Mouse (Mus musculus): ENCODE results near the gene Myl6b.
"Not testable (repeated sequence)": the region's sequence is repeated elsewhere in the genome, so short reads cannot be mapped to it uniquely, and the experiment has no call there.

Myl6b gene

GRCm38 (mm10) chr10:128518833-128519232 lies 20.3 kb upstream of the Myl6b start:
- peak; percentile 37 for DNase-seq (ENCODE audit: inconsistent ontology term)

- peak; percentile 51 for DNase-seq (ENCODE audit: inconsistent ontology term)
Observed at GRCm38 (mm10) chr10:128516677-128517076, 18.2 kb upstream of the Myl6b start.

GRCm38 (mm10) chr10:128516029-128516428 lies 17.5 kb upstream of the Myl6b start:
- DNase-seq (ENCODE audit: inconsistent ontology term), result no peak

- no peak for DNase-seq (ENCODE audit: inconsistent ontology term)
Observed at GRCm38 (mm10) chr10:128515044-128515443, 16.6 kb upstream of the Myl6b start.

- DNase-seq (ENCODE audit: inconsistent ontology term), result no peak
Observed at GRCm38 (mm10) chr10:128511761-128512160, 13.3 kb upstream of the Myl6b start.

DNA sequence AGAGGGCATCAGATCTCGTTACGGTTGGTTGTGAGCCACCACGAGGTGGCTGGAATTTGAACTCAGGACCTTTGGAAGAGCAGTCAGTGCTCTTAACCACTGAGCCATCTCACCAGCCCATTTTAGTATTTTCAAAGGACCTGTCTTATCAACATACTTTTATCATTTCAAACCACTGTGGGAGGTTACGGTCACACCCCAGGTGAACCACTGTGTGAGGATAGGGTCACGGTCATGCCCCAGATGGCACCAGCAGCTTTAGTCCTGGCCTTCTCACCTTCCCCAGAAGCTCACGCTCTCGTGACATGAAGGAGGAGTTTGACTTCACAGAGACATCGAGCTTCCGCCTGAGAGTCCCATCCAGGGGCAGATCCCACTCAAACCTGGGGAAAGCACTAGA lies 12.7 kb upstream of the Myl6b start:
- DNase-seq (ENCODE audit: inconsistent ontology term), result no peak

GRCm38 (mm10) chr10:128510301-128510700 lies 11.8 kb upstream of the Myl6b start:
- no peak for DNase-seq (ENCODE audit: inconsistent ontology term)

DNA sequence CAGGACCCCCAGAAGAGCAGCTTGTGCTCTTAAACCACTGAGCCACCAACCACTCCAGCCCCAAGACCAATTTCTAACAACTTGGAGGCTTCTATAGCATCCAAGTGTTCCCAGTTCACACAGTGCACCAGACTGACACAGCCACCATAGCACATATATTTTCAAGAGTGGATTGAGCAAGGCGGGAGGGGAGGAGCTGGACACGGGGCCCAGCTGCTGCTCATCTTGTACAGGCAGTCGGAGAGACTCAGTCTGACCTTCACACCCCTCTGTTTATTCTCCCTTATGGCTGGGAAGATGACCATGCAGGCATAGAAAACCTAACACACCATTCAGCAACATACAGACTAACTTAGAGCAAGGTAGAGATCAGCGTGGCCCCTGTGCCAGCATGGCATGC lies 11.3 kb upstream of the Myl6b start:
- no peak for DNase-seq (ENCODE audit: inconsistent ontology term)

GRCm38 (mm10) chr10:128509203-128509602 lies 10.7 kb upstream of the Myl6b start:
- DNase-seq (ENCODE audit: inconsistent ontology term), result no peak

- DNase-seq (ENCODE audit: inconsistent ontology term), result no peak
Observed at GRCm38 (mm10) chr10:128508260-128508659, 9.8 kb upstream of the Myl6b start.

- no peak for DNase-seq (ENCODE audit: inconsistent ontology term)
Observed at GRCm38 (mm10) chr10:128505974-128506373, 7.5 kb upstream of the Myl6b start.

DNA sequence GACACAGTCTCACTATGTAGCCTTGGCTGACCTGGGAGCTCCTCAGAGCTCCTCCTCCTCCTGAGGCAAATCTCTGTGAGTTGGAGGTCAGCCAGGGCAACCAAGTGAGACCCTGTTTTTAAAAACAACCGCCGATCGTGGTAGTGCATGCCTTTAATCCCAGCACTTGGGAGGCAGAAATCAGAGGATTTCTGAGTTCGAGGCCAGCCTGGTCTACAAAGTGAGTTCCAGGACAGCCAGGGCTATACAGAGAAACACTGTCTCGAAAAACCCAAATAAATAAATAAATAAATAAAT lies 6.8 kb upstream of the Myl6b start:
- not testable (repeated sequence) for DNase-seq (ENCODE audit: inconsistent ontology term)

DNA sequence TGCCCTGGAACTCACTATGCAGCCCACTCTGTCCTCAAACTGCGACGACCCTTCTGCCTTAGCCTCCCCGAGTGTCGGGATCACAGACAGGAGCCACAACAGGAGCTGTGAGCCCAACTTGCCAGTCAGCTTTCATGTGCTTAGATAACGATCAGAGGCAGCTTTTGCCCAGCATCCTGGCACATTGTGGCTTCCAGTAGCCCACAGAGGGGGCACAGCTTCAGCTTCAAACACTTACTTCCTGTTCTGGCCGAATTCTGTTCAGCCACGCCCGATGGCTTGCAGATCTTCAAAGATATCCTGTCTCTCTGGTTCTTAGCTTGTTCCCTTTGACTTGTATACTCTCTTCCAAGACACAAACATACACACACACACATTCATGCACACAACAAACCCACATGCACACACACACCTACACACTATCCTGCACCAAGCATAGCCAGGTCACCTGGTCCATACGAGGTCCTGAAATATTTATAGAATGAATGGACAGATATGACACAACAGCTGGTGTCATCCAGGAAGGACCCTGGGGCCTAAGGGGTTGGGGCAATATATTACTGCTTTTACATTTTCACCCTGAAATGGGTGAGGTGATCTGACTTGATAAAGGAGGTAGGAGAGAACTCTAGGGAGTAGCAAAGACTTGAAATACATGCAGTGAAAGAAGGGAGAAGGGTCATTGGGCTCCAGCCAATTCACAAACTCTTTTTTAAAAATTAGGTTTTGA lies 6.3 kb upstream of the Myl6b start:
- DNase-seq (ENCODE audit: inconsistent ontology term), result no peak

- no peak for DNase-seq (ENCODE audit: inconsistent ontology term)
Observed at GRCm38 (mm10) chr10:128504012-128504411, 5.5 kb upstream of the Myl6b start.

- DNase-seq (ENCODE audit: inconsistent ontology term), result no peak
Observed at GRCm38 (mm10) chr10:128503532-128503931, 5.0 kb upstream of the Myl6b start.

DNA sequence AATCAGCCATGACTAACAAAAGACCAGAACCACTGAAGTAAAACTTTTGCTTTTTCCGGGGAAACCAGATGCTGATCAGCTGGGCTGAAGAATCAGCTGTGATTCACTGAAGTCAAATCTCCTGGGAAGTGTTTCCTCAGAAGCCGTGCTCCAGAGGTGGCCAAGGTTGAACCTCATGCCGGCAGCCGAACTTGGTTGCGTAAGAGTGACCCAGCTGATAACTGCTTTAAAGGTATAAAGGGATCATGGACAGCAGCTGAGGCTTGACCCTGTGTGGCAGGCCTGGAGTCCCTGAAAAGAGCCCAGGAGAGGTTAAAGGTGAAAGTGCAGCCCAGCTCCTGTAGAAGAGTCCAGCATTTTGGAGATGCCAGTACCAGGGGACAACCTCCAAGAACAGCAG lies 3.9 kb upstream of the Myl6b start:
- DNase-seq (ENCODE audit: inconsistent ontology term), result no peak

GRCm38 (mm10) chr10:128499116-128499671 lies 709 bp upstream of the Myl6b start:
- DNase-seq (ENCODE audit: inconsistent ontology term), result peak; percentile 75

- DNase-seq (ENCODE audit: inconsistent ontology term), result no peak
Observed at GRCm38 (mm10) chr10:128497134-128497737, 1.2 kb downstream of the Myl6b start.

GRCm38 (mm10) chr10:128496509-128497077 lies 1.9 kb downstream of the Myl6b start:
- DNase-seq (ENCODE audit: inconsistent ontology term), result no peak

DNA sequence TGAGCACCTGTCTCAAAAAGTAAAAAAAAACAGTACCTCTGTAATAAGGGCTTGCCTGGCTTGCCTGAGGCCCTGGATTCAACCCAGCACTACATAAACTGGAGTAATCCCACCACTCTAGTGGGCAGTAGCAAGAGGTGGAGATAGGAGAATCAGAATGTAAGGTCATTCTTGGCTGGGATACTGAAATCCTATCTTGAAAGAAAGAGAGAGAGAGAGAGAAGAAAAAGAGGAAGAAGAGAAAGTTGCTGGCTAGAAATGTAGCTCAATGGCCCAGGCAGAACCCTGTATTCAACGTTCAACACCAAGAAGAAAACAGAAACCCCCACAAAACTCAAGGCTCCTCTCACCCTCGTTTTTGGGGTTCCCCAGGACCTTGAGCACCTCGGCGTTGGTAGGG lies 2.6 kb downstream of the Myl6b start:
- DNase-seq (ENCODE audit: inconsistent ontology term), result no peak

- no peak for DNase-seq (ENCODE audit: inconsistent ontology term)
Observed at GRCm38 (mm10) chr10:128495270-128495669, 3.2 kb downstream of the Myl6b start.

GRCm38 (mm10) chr10:128494667-128495245 lies 3.7 kb downstream of the Myl6b start:
- DNase-seq (ENCODE audit: inconsistent ontology term), result no peak

Measured in Muller cell, postnatal 12 days (primary cell).